10 mouse cellular contexts compared by ENCODE assay signal in the genomic region with DNA sequence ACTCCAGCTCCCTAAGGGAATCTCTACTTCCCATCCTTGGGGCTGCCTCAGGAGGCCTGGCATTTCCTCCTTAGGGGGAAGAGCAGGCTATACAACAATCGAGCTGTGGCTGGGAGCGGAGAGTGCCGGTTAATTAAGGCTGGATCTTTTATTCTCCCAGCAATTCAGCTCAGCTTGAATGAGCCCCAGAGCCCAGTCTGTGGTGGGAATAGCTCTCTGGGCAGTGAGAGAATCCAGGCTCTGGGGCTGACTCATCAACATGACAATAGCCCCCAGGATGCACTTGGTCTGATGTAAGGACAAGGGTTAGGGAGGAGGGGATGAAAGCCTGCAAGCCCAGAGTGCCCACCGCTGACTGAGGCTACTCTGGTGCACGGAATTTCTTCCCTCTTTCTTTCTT.
DNase-seq lines count a peak whose midpoint lies in the region; ATAC-seq lines count a peak whose summit lies in the region.
"Had no signal": no experiment of that assay in that cellular context is flagged by ENCODE, and none has a peak within 500 bp of the region (broad histone marks: within the 10 kb centered on the region; RNA-seq: fewer than 3 reads in every experiment).

No protein-coding gene starts in this region.

- intact Hi-C loops in left cerebral cortex, postnatal 4 days (cut with DNase I) = no loop called here

- peak; percentile 57 for ATAC-seq in frontal cortex, adult (ENCODE audit: low TSS enrichment)
- ATAC-seq in inflammation-experienced regulatory T-cells, adult 6 months = no peak
- ATAC-seq in heart, embryonic 11.5 days (replicated peaks; ENCODE audit: insufficient number of reproducible peaks, low FRiP score, low TSS enrichment) = no peak

- no peak overlapping the region for H3K9ac ChIP-seq in heart, embryonic 11.5 days (ENCODE audit: low read depth, low read length)
- H3K9ac ChIP-seq: lung, embryonic 14.5 days had no signal

- H3K36me3 ChIP-seq in heart, embryonic 10.5 days = no peaks in the 10 kb centered on the region
- H3K36me3 ChIP-seq in heart, embryonic 11.5 days (ENCODE audit: control insufficient read depth, insufficient read depth, low read length) = no peaks in the 10 kb centered on the region

- H3K4me3 ChIP-seq in heart, embryonic 10.5 days = no peak overlapping the region
- no peak overlapping the region for H3K4me3 ChIP-seq in heart, embryonic 11.5 days (ENCODE audit: low read depth, low read length)

- DNase-seq in heart, adult 11 months = peak; percentile 53
- DNase-seq in heart, embryonic 10.5 days (ENCODE audit: low spot score) = no peak
- DNase-seq in left cerebral cortex, postnatal 4 days = peak; percentile 24
- DNase-seq in right cerebral cortex, postnatal 10 days (ENCODE audit: low spot score in 2 of 2) = peak; percentile 65 to 71
- DNase-seq in heart, adult 8-10 months (ENCODE audit: low spot score) = no peak
- DNase-seq: kidney, postnatal 25 days; lung, embryonic 14.5 days had no signal

- no peaks in the 10 kb centered on the region for H3K9me3 ChIP-seq in heart, embryonic 10.5 days
- no peaks in the 10 kb centered on the region for H3K9me3 ChIP-seq in heart, embryonic 11.5 days (replicated peaks; ENCODE audit: control insufficient read depth, low read length)

- no peaks in the 10 kb centered on the region for H3K27me3 ChIP-seq in heart, embryonic 10.5 days (ENCODE audit: insufficient read depth, poor library complexity, severe bottlenecking)
- no peaks in the 10 kb centered on the region for H3K27me3 ChIP-seq in heart, embryonic 11.5 days (ENCODE audit: control insufficient read depth, insufficient read depth, low read length)

- no peaks in the 10 kb centered on the region for H3K4me1 ChIP-seq in heart, embryonic 10.5 days
- H3K4me1 ChIP-seq in heart, embryonic 11.5 days (ENCODE audit: control insufficient read depth, insufficient read depth, low read length) = no peaks in the 10 kb centered on the region

- WGBS in heart, embryonic 10.5 days = 9% methylated on average over 5 of the region's 5 CpGs
- 13% methylated on average over 5 of the region's 5 CpGs for WGBS in heart, embryonic 11.5 days (ENCODE audit: insufficient replicate concordance)

- H3K27ac ChIP-seq in heart, embryonic 10.5 days = no peak overlapping the region
- no peak overlapping the region for H3K27ac ChIP-seq in heart, embryonic 11.5 days (ENCODE audit: low read depth, low read length)

- no peak overlapping the region; the same call in 1 of the 2 replicates for H3K4me2 ChIP-seq in heart, embryonic 11.5 days
- H3K4me2 ChIP-seq: lung, embryonic 14.5 days had no signal

Comparison
In these comparisons a context has a peak if more than half of its experiments do, and no peak if none do; other contexts are left out.
1. DNase-seq: peak in heart, adult 11 months (single experiment), left cerebral cortex, postnatal 4 days (single experiment) and right cerebral cortex, postnatal 10 days (2 of 2); none in heart, embryonic 10.5 days (single experiment) and heart, adult 8-10 months (single experiment).